Mouse (Mus musculus): ENCODE results near the gene Six1.
"Not testable (repeated sequence)": the region's sequence is repeated elsewhere in the genome, so short reads cannot be mapped to it uniquely, and the experiment has no call there.

The Six1 gene

GRCm38 (mm10) chr12:73034901-73035895 is 18.5 kb downstream of the Six1 start:
- in situ Hi-C loops (cut with MboI, MseI): loop anchor here (10.0 kb wide), 1 partner anchor 500 kb away; the partner anchor contains the start of gene Pcnx4

DNA sequence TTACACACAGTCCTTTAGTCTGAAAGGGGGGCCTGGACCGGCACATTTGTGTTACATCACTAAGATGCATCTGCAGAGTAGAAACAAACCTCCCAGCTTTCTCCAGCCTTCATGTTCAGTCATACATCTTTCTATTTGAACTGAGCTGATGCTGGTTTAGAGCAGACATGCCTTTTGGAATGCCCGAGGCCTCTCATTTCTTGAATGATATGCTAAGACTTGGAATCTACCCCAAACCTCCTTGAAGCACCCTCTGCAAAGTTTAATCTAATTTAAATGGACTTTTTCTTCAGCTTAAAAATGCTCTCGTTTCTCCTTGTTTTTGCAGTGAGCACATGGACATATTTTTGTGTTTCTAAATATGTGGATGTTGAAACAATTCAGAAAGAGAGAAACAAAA is 21.0 kb downstream of the Six1 start:
- in situ Hi-C loops (cut with MboI, MseI): loop anchor here (10.0 kb wide), 1 partner anchor 498 kb away; the partner anchor contains the start of gene Pcnx4

DNA sequence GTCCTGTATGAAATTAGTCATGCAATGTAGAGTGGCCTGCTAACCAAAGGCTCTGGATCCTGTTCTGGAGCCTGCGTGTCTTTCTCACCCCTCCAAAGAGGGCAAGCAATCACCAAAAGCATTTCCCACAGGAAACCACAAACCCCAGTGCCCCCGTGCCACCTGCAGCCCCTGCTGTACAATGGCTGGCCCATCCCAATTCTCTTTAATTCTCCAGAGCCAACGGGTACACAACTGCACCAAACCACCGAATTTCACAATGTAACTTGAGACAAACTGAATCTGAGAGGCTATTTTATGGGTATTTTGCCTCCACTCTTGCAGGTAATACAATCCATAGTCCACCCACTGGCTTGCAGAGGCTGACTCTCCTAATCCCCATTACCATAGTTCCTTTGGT is 22.4 kb downstream of the Six1 start:
- in situ Hi-C loops (cut with MboI, MseI): loop anchor here (10.0 kb wide), 1 partner anchor 497 kb away; the partner anchor contains the start of gene Pcnx4

DNA sequence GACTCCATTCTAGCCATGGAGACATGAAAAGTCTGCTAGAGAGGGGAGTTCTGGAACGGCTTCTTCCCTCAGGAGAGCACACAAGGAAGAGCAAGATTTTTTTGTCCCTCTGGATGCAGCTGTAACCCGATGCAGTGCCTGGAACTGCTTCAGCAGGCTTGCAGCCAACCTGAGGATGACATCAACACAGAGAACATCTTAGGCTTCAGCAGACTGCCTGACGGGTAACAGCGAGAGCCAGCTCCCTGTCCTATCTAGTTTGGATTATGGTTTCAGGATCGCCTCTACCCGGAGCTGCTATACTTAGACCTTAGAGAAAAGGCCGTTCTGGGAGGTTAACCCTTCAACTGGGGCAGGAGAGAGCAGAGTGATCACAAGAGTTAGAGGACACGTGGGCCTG is 28.2 kb downstream of the Six1 start:
- in situ Hi-C loops (cut with MboI, MseI): loop anchor here (10.0 kb wide), 1 partner anchor 429 kb away; no protein-coding TSS in a partner anchor

GRCm38 (mm10) chr12:73020941-73021340 is 32.7 kb downstream of the Six1 start:
- in situ Hi-C loops (cut with MboI, MseI): loop anchor here (10.0 kb wide), 1 partner anchor 434 kb away; no protein-coding TSS in a partner anchor

DNA sequence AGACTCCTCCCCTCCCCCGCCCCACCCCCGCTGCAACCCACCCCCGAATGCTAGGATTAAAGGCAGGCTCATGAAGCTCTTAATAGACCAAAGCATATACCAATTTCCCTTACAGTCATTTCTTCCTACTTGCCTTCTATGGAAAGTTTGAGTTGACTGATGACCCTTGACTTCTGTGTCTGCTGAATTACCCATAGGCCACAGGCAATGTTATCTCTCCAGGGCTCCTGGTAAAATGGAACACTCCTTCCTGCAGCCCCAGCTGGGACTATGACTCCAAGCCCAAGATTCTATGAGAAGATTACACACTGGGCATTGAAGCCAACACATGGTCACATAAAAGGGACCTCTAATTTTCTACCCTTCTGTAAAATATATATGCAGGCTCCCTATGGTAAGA is 33.3 kb downstream of the Six1 start:
- in situ Hi-C loops (cut with MboI, MseI): loop anchor here (10.0 kb wide), 1 partner anchor 434 kb away; no protein-coding TSS in a partner anchor

DNA sequence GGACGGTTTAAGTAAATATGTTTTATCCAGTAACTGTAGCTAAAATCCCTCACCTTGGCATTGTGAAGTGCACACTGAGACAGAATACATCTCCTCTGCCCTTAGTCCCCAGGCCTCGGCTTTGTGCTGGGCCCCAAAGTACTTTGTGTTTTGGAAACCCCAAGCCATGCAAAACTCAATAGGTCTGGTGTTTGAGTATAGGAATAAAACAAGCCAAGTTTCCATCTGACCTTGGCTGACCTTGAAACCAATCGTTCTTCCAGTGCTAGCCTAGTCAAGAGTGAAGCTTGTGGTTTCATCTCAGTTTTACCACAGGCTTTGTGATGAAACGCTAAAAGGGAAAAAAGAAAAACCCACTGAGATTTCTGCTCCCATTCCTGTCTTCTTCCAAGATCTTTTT is 34.8 kb downstream of the Six1 start:
- in situ Hi-C loops (cut with MboI, MseI): loop anchor here (5.0 kb wide), 1 partner anchor 503 kb away; no protein-coding TSS in a partner anchor

- in situ Hi-C loops (cut with MboI, MseI): loop anchor here (5.0 kb wide), 1 partner anchor 506 kb away; no protein-coding TSS in a partner anchor
These were observed 37.5 kb downstream of the Six1 start for GRCm38 (mm10) chr12:73016171-73016570.

- in situ Hi-C loops (cut with MboI, MseI): no loop called here
These were observed 39.4 kb downstream of the Six1 start for GRCm38 (mm10) chr12:73014311-73014710.

DNA sequence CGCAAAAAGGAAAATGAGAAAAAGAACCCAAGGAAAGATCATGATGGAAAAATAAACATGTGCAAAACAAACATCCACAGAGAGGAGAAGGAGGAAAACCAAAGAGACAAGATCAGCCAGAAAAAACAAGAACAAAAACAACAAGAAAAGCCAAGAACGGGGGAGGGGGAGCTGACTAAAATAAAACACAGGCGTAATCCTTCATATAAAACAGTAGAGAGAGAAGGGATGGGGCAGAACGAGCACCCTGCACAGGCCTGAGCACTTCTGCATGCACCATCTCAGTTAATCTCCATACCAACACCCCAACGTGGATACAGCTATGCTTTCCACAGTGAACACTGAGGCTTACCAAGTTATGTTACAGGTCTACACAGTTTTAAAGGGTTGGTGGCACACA is 40.9 kb downstream of the Six1 start:
- in situ Hi-C loops (cut with MboI, MseI): no loop called here

DNA sequence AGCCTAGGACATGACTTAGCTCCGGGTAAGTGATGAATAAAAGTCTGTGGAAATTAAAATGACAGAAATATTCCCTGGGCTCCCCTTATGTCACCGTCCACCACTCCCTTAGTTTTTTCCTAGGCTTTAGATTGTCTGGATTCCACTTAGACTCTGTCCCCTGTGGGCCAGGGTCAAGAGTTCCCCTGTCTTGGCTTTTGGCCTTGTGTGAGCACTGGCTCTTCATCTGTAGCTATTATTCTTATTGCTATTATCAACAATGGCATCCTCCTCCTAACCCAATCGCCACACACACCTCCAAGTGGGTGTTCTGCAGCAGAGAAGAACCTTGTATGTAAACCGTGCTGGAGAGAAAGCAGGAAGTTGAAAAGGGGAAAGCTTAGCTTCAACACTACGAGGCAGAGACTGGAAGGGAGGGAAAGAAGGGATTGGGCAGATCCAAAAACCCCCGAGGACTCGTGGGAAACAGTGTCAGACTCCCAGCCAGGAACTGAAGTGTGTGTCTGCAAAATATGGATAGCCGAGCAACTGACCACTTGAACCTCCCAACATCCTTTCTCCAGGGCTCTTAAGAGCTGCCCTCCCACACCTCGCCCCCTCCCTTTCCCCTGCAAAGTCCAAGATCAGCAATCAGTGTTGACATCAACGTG is 41.4 kb downstream of the Six1 start:
- in situ Hi-C loops (cut with MboI, MseI): no loop called here

DNA sequence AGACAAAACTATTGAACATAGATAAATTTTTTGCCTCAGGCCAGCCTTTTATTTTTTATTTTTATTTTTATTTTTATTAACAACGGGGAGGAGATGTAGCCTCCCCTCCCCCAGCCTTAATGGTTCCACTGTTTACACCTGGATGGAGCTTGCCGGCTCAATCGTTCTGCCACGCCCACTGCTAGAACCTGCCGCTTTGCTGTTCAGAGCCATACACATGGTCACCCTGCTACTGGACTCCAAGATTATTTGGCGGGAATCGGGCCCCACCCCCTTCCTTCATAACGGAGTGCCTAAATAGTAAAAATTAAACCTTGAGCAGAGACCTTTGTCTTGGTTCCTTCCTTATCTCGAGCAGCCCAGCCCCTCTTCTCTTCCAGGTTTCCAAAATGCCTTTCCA is 50.8 kb downstream of the Six1 start:
- in situ Hi-C loops (cut with MboI, MseI): not testable (repeated sequence)

GRCm38 (mm10) chr12:73002281-73002680 is 51.4 kb downstream of the Six1 start:
- in situ Hi-C loops (cut with MboI, MseI): not testable (repeated sequence)

DNA sequence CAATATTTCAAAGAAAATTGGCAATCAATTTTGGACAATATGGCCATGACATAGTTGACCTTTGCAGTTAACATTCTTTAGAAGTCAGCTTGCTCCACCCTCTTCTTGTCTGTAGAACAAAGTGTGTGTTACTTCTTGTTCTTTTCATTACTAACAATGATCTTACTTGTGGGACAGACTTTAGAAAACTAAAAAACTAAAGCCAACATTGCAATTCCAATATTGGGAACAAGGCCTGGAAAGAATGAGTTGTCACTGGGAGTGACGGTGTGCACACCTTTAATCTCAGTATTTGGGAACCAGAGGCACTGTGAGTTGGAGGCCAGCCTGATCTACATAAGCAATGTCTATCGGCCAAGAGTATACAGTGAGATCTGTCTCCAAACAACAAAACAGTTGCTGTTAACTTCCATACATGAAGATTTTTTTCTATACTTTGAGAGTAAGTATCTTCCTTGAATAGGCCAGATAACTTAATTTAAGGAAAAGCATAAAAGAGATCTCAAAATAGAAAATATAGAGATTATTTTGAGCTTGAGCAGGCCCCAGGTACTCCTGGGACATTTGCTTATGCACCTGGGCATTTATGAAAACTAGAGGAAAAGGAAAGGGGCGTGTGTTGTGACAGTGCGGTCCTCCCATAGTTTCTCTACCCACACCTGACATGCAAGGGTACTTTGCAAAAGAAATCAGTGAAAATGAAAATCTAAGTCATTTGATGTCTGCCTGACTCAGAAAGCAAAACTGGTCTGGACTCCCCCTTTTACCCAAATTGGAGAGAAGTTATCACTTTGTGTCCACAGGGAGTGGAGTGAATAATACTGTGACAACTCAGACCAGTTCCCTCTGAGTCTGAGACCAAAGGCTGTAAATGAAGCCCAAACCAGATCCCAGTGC is 55.3 kb downstream of the Six1 start:
- in situ Hi-C loops (cut with MboI, MseI): no loop called here

DNA sequence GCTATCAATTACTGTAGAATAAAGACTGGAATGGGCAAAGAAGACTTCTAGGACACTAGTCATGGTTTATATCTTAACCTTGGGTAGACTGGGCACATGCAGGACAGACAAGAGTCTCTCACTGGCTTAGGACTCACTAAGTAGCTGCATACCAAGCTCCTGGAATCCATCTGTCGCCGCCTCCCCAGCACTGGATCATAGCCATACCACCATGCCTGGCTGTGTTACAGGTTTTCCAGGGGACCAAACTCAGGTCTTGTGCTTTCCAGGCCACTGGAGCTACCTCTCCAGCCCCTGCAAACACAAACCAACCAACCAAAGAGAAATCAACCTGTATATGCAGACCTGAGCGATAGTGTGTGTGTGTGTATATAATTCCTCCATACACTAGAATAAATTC is 57.0 kb downstream of the Six1 start:
- in situ Hi-C loops (cut with MboI, MseI): no loop called here
